Mouse (Mus musculus) thymus, postnatal 36 days (tissue): ENCODE data around the gene Igfbp1.
"Not testable (repeated sequence)": the region's sequence is repeated elsewhere in the genome, so short reads cannot be mapped to it uniquely, and the experiment has no call there.

Experiments
- DNase-seq, 2 experiments: peaks; one replicate each; pipeline ENCODE4 v3.0.0; 2022; ENCODE audit warnings: mixed read lengths in 2 of 2

Igfbp1 gene

GRCm38 (mm10) chr11:7198006-7198405 lies 424 bp downstream of the Igfbp1 start:
- no peak for DNase-seq

GRCm38 (mm10) chr11:7198481-7199256 lies 1.1 kb downstream of the Igfbp1 start:
- no peak for DNase-seq

DNA sequence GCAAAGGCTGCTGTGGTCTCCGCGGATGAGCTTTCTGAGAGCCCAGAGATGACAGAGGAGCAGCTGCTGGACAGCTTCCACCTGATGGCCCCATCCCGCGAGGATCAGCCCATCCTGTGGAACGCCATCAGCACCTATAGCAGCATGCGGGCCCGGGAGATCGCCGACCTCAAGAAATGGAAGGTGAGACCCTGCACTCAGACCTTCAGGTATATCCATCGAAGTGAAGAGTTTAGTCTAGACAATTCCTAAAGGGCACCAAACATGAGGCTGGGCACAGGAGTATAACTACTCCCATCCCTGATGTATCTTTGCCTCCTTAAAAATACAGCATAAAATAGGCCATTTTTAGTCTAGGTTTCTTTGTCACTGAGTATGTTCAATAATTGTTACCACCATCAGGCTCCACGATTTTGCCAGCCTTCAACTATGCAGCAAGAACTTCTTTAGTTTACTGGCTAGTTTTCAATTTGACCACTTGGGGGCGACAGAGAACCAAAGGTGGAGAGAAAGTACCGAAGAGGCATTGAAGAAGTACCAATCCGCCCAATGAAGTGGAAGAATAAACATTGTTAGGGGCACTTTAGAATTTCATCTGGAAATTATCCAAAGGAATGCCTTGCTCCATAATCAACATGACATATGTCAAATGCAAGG lies 2.3 kb downstream of the Igfbp1 start:
- DNase-seq = peak in 1 of 2 experiments; percentile 16

DNA sequence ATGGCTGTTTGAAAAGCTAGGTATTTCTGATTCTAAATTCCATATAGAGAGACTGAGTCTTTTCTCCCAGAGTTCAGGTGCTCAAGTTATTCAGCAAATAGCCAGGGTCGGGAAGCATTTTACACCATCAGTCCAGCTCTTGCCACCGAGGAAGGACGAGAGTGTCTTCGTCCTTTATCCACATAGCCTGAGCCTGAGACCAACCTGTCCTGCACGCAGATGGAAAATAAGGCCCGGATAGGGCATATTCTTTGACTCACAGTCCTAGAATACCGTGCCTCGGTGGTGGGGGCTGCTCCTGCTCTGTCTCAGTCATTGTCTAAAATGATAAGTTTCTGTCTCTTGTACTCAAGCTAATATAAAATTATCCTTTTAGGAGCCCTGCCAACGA lies 2.8 kb downstream of the Igfbp1 start:
- no peak for DNase-seq

- DNase-seq = no peak
Observed at GRCm38 (mm10) chr11:7202206-7202605, 4.6 kb downstream of the Igfbp1 start.

GRCm38 (mm10) chr11:7203846-7204245 lies 6.3 kb downstream of the Igfbp1 start:
- DNase-seq = no peak

DNA sequence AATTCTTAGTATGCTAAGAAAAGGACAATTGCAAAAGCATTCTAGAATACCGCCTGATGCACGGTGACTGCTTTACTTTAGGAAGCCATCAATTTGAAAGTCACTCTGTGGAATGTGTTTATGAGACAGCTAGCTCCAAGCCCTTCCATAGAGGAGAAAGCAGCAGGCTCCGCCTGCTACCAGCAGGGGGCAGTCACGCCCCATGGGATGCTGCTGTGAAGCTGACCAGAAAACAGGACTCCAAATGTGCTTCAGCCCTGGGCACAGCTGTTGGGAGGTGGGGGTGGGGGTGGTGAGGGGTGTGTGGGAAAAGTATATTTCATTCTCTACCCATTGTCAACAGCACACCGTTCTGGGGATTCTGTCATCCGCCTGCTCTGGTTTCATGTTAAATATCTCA lies 12.8 kb downstream of the Igfbp1 start:
- peak; percentile 19 to 32 for DNase-seq

DNA sequence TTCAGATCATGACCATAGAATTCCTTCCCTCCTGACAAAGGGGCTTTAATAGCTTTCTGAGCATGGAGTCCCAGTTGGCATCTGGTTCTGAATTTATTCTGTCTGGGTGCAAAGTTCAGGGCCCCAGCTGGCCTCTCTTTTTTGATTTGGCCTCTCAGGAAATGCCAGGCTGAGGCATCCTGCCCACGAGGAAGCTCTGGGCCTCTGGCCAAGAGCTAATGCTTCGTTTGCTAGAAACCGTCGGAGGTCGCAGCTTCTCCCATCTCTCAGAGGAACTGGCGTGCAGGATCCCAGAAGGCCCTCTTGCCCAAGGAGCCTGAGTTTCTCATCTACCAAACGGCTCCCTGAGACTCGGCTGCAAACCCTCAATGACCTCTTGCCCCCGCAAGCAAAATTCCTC lies 13.6 kb downstream of the Igfbp1 start:
- no peak for DNase-seq

- DNase-seq = no peak
Observed at GRCm38 (mm10) chr11:7212126-7212798, 14.7 kb downstream of the Igfbp1 start.

- DNase-seq = no peak
Observed at GRCm38 (mm10) chr11:7213161-7213500, 15.5 kb downstream of the Igfbp1 start.

DNA sequence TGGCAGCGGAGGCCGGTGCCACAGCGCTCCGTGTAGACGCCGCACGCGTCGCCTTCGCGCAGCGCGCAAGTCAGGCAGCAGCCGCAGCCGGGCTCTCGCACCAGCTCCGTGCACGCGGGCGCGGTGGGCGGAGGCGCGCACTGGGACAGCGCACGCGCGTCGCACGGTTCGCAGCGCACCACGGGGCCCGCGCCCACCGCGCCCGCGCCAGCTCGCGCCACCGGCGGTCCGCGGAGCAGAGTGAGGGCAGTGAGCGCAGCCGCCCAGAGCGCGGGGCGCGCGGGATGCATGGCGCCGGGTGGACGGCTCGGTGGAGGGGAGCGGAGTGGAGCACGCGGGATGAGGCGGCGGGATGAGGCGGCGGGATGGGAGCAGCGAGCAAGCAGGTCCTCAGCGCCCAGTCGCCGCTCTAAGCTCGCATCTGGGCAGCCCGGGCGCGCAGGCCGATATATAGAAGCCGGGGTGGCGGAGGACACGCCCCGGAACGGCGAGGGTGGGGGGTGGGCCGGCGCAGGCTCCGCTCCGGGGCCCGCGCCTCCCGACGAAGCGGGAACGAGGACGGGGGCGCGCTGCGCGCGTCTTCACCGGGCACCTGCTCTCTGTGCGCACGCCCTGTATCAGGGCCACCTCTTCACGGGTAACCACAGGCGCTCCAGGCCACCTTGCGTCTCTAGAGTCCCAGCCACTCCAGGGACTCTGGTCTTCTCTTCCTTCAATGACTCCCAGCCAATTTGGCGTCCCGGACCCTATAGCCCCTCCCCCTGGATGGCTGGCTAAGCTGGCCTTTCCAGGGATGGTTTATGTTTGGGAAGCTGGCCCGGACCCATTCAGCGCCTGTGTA lies 16.1 kb downstream of the Igfbp1 start, which contains the start of gene Igfbp3:
Gene Igfbp3, minus strand, starts transcription at position 423 of the 841 bp plus-strand sequence.
- no peak for DNase-seq

GRCm38 (mm10) chr11:7214342-7214660 lies 16.7 kb downstream of the Igfbp1 start:
- no peak for DNase-seq

DNA sequence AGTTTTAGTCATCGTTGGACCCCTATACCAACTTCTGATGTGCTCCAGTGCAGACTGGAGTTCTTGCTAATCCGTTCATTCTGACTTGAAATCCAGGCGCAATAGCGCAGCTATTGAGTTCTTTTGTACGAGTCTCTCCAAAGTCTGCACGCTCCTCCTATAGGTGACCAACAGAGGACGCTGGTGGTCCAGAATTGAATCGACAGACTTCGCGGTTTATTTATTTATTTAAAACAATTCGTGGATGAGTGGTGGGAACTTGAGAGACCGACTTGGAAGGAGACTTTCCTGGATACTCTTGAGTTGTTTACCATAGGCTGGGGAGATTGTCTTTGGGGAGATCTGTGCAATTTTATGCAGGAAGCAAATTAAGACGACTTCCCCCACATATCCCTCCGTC lies 17.2 kb downstream of the Igfbp1 start:
- DNase-seq = no peak

DNA sequence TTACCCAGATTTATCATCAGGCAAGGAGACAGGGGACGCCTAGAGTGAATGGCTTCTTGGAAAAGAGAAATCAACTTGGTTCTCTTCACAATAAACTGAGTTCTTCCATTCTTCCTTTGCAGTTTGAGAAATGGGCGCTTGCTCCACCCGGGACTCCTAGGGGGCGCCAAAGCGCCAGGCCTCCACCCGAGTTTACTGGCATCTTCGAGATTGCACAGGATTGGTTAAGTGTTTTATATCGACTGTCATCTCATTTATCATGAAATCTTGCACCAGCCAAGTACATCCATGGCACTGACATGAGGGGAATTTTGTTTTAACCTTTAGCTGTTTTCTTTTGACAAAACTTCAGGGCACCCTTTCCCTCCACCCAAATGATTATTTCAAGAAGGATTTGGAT lies 18.1 kb downstream of the Igfbp1 start:
- DNase-seq = peak; percentile 14 to 24

GRCm38 (mm10) chr11:7221826-7222225 lies 24.2 kb downstream of the Igfbp1 start:
- DNase-seq = not testable (repeated sequence)

GRCm38 (mm10) chr11:7226200-7226599 lies 28.6 kb downstream of the Igfbp1 start:
- no peak for DNase-seq

DNA sequence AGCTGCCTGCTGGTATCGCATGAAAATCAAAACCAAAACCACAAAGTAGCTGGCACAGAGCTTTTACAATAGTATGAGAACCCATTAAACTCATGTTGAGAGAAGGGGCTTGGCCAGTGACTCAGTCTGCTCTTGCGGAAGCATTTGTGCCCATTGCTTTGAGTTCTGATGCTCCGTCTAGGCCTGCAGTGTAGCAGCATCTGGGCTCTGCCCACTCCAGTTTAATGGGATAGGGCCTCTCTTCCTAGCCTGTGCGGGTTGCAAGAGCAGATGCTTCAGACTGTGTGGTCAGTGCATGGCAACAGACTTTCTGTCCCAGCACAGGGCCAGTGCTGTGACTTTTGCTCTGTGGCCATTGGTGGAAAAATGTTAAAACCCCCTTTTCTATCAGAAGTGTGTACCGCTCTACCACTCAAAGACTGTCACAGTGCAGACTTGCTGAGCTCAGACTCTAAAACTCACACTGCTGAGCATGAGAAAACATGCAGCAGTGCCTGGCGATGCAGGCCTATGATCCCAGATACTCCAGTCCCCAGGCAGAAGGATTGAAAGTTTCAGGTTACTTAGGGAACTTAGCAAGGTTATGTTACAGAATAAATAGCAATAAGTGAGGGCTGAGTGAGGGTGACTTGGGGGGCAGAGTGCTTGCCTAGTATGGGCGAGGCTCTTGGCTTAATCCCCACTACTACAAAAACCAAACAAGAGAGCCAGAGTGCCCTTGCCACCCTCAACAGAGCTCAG lies 29.4 kb downstream of the Igfbp1 start:
- no peak for DNase-seq

- DNase-seq = no peak
Observed at GRCm38 (mm10) chr11:7228107-7228506, 30.5 kb downstream of the Igfbp1 start.

DNA sequence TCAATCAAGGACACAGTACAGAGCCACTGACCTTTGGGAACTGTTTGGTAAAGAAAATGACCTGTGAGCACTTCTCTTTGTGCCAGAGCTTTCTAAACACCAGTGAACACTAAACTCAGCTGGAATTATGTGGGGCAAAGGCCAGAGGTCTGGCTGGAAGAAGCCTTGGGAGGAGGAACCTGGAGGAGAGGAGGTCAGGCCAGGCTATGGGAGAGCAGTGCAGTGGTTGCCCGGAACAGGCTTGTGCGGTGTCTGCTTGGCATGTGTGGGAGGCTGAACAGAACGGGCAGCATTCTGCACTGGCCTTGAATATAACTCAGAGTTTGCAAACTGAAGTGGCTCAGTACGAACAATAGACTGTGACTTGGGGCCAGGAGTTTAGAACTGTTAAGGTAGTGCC lies 32.4 kb downstream of the Igfbp1 start:
- no peak for DNase-seq

DNA sequence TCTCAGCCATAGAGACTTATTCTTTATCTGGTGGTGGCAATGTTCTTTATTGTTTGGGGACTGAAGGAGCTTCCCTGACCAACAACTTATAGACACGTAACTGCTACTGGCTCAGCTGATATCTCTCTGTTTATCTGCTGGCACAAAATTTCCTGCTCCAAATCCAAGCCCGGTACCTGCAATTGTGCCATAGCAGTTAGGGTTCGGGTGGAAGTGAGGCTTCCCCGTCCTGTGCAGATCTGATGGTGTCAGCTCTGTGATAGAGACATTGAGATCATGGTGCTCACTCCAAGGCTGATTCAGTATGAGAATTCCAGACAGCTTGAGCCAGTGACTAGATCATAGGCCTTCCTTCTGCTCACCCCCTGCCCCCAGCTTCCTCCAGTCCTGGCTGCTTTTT lies 34.4 kb downstream of the Igfbp1 start:
- no peak for DNase-seq

DNA sequence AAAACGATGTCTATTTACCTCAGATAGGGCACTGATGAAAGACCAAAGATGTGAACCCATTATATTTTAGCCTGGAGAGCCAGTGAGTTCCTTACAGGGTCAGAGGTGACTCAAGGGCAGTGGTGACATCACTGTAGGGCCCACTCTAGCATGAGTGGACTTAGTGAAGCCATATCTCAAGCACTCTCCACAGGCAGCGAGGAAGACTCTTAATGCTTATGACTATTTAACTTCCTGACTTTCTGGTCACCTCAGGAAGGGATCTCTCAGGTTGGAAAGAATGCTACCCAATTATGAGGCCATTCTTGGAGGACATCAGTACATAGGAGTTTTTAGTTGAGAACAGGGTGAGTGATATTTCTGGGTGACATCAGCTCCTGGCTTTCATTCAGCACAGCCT lies 35.8 kb downstream of the Igfbp1 start:
- DNase-seq = no peak

DNA sequence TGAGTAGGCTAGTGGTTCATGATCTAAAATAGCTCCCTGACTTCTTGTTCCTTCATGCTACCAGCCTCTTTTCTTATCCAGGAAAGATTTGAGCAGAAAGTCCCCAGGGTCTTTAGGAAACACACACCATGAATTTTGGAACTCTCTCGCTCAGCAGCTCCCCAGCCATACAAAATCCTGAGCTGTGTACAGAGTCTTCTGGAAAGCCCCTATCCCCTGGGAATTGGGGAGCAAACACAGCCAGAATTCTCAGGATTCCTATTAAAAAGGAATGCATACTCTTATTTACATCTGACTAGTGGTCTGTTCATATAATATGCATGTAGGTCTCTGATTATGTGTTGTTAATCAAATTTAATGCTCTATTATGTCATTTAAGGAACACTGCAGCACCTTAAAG lies 36.9 kb downstream of the Igfbp1 start:
- DNase-seq = no peak
